Mouse (Mus musculus) heart, embryonic 10.5 days (tissue): Measurements from ENCODE around the gene Vmn1r71. TPM values are rescaled to one million over a fixed set of nuclear protein-coding genes. Genes with fewer than 3 reads are reported as not detected.
"Not testable (repeated sequence)": the region's sequence is repeated elsewhere in the genome, so short reads cannot be mapped to it uniquely, and the experiment has no call there.

Experiments used
- DNase-seq: peaks from one replicate; pipeline ENCODE4 v3.0.0-alpha.2; 2017; ENCODE audit warnings: low spot score
- H3K27ac ChIP-seq: fragments of 300-500 bp; sonication (generic); 2 replicates; pipeline ENCODE4 v1.5.1; 2016; ENCODE audit warnings: mild to moderate bottlenecking
- H3K27me3 ChIP-seq: fragments of 300-500 bp; sonication (generic); 2 replicates; pipeline ENCODE4 v1.6.1; 2016; ENCODE audit warnings: mild to moderate bottlenecking; ENCODE audit not compliant: poor library complexity, insufficient read depth, severe bottlenecking
- H3K36me3 ChIP-seq: fragments of 300-500 bp; sonication (generic); 2 replicates; pipeline ENCODE4 v1.6.1; 2016; ENCODE audit warnings: mild to moderate bottlenecking, moderate library complexity
- H3K4me1 ChIP-seq: fragments of 300-500 bp; sonication (generic); 2 replicates; pipeline ENCODE4 v1.6.1; 2016; ENCODE audit warnings: mild to moderate bottlenecking
- H3K4me3 ChIP-seq: fragments of 300-500 bp; sonication (generic); 2 replicates; pipeline ENCODE4 v1.5.1; 2016; ENCODE audit warnings: mild to moderate bottlenecking, moderate library complexity
- H3K9me3 ChIP-seq: fragments of 300-500 bp; sonication (generic); 2 replicates; pipeline ENCODE4 v1.6.1; 2016; ENCODE audit warnings: mild to moderate bottlenecking, moderate library complexity
- polyA plus RNA-seq: library from polyadenylated mRNA; unstranded; fragments of >200 nt; fragmentation: Nextera tagmentation; extraction: Ambion mirVana; gene quantifications from 2 replicates; pipeline ENCODE4 v1.2.1, GENCODE M21; 2016

Gene Vmn1r71
- polyA plus RNA-seq: not detected in 2 replicates

- H3K4me3 ChIP-seq: no peak within 1 kb of the TSS
- no peaks in the 10 kb centered on the region for H3K36me3 ChIP-seq
- H3K27ac ChIP-seq: no peak within 1 kb of the TSS
- DNase-seq: no peak
- H3K9me3 ChIP-seq: peaks cover 13% of the 10 kb centered on the region
- H3K27me3 ChIP-seq: no peaks in the 10 kb centered on the region
- H3K4me1 ChIP-seq: no peaks in the 10 kb centered on the region
Observed at GRCm38 (mm10) chr7:10754264-10754663, at the start of gene Vmn1r71. Gene Vmn1r71, minus strand, starts transcription at chr7:10754364.

DNA sequence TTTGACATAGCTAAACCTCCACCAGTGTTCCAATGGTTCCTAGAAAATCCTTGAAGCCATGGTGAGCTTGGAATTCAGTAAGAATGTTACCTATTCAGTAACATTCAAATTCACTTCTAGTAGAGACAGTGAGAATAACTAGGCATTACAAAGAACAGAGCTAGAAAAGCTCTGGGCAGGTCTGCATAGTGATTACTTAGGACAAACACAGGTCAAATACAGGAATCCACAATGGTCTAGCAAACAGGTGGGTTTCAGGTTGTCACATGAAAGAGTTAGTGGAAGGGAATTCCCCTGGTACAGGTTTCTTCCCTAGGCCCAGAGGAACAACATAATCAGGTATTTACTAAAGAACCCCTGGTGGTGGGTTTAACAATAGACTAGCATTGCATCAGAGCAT, 3.4 kb upstream of the Vmn1r71 start:
- H3K4me1 ChIP-seq, H3K27me3 ChIP-seq, H3K36me3 ChIP-seq, H3K4me3 ChIP-seq, H3K27ac ChIP-seq, DNase-seq: not testable (repeated sequence)
- peaks cover 14% of the 10 kb centered on the region for H3K9me3 ChIP-seq

Other genes starting within 250 kb of the Vmn1r71 start
- not detected in 2 replicates for gene Vmn1r68, start 195.9 kb downstream of the Vmn1r71 start, polyA plus RNA-seq
- gene Vmn1r69, start 140.7 kb downstream of the Vmn1r71 start, polyA plus RNA-seq: not detected in 2 replicates
- gene Vmn1r70, start 122.8 kb downstream of the Vmn1r71 start, polyA plus RNA-seq: not detected in 2 replicates
- gene Nlrp4b, start 66.6 kb downstream of the Vmn1r71 start, polyA plus RNA-seq: not detected in 2 replicates
- gene Zscan4b, start 150.7 kb upstream of the Vmn1r71 start, polyA plus RNA-seq: not detected in 2 replicates